Mouse (Mus musculus) right cerebral cortex, postnatal 4 days (tissue): Measurements from ENCODE around the gene H2-Q1.
A peak's percentile ranks its signal among the peaks of the same experiment; 100 is the strongest.
"Not testable (repeated sequence)": the region's sequence is repeated elsewhere in the genome, so short reads cannot be mapped to it uniquely, and the experiment has no call there.

ENCODE experiments used
- DNase-seq: peaks from one replicate; pipeline ENCODE4 v3.0.0-alpha.2; 2022

H2-Q1 gene

GRCm38 (mm10) chr17:35320327-35321081 is at the start of gene H2-Q1:
TSS of gene H2-Q1 (plus strand) at chr17:35320405.
- no peak for DNase-seq

- DNase-seq = no peak
Observed at GRCm38 (mm10) chr17:35272249-35272648, 48.0 kb upstream of the H2-Q1 start.

GRCm38 (mm10) chr17:35274770-35275169 is 45.4 kb upstream of the H2-Q1 start:
- peak; percentile 94 for DNase-seq

DNA sequence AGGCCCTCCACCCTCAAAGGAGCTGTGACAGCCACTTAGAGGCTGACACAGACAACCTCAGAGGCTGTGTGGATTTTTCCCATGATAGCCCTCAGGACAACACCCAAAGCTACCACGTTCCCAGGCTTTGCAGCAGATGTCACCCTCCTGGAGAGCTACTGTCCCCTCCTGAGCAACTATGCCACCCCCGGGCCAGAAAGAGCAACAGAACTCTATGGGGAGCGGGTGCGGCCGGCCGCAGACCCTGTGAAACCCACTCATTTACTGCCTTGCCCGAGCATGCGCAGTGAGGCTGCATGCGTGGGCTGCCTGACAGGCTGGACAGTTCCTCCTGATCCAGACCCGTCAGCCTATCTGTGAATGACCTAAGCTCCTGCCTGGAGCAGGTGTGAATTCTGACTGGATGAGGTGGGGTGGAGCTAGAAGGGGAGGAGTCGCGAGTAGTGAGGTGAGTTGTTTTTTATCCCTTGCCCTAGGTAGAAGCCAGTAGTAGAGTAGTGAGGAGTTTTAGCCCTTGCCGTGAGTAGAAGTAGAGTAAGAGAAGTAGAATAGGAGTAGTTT is 43.8 kb upstream of the H2-Q1 start:
- no peak for DNase-seq

- no peak for DNase-seq
Observed at GRCm38 (mm10) chr17:35278049-35278448, 42.2 kb upstream of the H2-Q1 start.

DNA sequence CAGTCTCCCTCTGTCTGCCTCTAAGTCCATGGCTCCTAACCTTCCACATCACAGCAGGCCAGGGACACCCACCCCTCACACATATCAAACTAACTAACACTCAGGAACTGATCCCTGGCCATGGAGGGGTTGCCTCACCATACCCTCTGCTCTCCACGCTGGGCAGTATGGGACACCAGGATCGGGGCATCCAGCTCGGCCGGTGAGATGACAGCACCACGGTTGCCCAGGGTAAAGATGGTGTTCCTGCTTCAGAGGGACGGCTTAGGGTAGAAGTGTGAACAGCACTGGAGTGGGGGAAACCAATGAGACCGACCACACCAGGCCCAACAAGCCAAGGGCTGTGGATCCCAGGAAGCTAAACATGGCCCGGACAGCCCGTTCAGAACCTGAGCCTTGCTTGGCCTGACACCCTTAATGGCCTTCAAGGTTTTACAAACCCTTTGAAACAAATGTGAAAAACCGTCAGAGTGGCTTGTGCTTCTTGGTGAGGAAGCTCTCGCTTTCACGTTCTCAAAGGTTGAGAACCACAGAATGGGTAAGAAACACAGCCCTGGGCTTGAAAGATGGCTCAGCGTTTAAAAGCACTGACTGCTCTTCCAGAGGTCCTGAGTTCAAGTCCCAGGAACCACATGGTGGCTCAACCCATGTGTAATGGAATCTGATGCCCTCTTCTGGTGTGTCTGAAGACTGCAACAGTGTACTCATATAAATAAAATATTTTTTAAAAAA is 41.1 kb upstream of the H2-Q1 start:
- no peak for DNase-seq

DNA sequence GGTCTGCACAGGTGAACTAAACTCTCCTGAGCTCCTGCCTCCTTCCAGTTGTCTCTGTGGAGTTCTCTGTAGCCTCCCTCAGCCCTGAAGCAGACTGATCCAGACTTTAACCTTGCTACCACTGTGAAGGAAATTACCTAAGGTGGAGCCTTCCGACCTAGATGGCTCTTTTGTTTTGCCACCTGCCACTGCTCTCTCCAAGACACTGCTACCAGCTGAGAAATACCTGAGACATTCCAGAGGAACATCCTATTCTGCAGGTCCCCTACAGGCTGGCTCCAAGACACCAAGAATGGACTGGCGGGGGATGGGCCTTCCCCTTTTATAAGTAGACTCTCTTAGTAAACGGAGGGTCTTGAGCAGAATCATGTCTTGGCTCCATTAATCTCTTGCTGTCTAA is 39.9 kb upstream of the H2-Q1 start:
- no peak for DNase-seq

DNA sequence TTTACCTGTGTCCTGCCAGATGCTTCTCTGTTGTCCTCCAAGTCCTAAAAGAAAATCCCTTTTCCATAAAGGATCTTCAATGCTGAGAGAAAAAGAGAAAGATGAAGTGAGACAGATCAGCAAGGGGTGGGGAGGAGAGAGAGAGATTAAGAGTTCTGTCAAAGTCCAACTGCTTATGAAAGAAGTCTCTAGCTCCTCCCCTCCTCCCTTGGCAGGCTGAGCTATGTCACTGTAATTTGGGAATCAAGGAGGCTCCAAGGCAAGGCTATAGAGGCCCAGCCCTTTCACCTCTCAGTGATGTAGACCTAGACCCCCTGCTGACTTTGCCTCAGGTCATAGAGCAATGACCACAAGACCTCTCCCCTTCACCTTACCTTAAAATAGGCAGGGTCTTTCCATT is 34.8 kb upstream of the H2-Q1 start:
- no peak for DNase-seq

- DNase-seq = peak; percentile 72
Observed at GRCm38 (mm10) chr17:35295796-35296195, 24.4 kb upstream of the H2-Q1 start.

- DNase-seq = not testable (repeated sequence)
Observed at GRCm38 (mm10) chr17:35300261-35300945, 19.8 kb upstream of the H2-Q1 start.

GRCm38 (mm10) chr17:35301645-35302258 is 18.5 kb upstream of the H2-Q1 start:
- DNase-seq = peak; percentile 98

DNA sequence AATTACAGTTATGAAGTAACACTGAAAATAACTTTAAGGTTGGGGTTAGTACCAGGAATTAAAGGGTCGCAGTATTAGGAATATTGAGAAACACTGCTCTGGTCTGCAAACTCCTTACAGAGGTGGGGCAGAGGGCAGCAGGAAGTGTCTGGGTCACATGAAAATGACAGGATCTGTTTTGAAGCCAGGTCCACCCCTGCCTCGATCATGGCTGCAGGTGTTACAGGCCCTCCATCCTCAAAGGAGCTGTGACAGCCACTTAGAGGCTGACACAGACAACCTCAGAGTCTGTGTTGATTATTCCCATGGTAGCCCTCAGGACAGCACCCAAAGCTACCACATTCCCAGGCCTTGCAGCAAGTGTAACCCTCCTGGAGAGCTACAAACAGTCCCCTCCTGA is 16.9 kb upstream of the H2-Q1 start:
- DNase-seq = no peak

DNA sequence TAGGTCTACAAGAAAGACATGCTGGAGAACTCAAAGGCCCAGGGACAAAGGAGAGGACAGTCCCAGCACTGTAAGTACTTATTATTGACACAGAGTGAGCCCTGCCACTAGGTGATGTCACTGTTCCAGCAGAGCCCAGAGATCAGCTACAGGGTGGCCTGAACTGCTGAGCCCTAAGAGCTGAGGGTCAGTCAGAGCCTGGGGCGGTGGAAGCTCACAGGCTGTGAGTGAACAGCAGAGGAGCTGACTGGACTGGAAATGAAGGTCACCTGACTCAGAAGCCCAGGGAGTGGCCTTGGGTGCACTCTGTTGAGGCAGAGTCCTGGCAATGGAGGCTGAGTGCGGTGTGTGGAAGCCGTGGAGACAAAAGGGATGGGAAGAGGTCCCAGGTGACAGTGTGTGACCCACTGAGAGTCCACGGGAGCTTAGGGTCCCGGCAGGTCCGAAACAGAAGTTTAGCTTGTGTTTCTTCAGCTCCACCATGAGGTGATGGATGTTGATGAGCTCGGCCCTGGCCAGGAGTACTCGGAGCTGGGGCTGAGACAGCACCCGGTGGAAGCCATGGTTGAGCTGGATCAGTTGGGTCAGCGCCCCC is 16.4 kb upstream of the H2-Q1 start:
- no peak for DNase-seq

GRCm38 (mm10) chr17:35304478-35304877 is 15.7 kb upstream of the H2-Q1 start:
- DNase-seq = no peak

- not testable (repeated sequence) for DNase-seq
Observed at GRCm38 (mm10) chr17:35304921-35305320, 15.3 kb upstream of the H2-Q1 start.

GRCm38 (mm10) chr17:35318671-35319070 is 1.5 kb upstream of the H2-Q1 start:
- no peak for DNase-seq

DNA sequence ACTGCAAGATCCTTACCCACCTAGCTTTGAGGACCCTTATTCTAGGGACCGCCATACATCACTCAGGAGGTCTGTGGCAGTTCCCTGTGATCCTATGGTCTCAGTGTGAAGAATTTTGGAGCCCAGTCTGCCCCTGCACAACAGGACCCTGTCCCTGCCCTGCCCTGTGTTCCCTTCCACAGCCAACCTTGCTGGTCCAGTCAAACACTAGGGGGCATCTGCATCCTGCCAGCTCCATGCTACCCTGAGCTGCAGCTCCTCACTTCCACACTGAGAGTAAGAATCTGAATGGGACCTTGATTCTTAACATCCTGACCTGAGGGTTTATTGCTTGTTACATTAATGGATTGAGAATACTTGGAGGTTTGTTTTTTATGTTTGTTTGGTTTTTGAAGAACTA is 4.9 kb downstream of the H2-Q1 start:
- DNase-seq = not testable (repeated sequence)

DNA sequence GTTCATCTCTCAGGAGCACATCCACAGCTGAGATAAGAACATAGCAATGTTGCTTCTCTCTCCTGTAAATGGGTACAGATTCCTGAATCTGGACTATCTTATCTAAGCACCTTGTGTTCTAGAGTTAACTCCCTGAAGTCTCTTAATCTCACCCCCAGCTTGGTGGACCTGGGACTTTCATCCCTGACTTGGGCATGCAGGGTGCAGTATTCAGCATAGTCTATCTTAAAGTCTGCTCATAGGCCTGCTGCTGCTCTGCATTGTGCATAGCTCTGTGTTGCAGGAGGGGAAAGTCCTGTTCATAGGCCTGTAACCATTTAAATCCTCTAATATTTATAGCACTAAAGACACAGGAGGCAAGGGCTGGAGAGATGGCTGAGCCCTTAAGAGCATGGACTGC is 5.8 kb downstream of the H2-Q1 start:
- DNase-seq = not testable (repeated sequence)

DNA sequence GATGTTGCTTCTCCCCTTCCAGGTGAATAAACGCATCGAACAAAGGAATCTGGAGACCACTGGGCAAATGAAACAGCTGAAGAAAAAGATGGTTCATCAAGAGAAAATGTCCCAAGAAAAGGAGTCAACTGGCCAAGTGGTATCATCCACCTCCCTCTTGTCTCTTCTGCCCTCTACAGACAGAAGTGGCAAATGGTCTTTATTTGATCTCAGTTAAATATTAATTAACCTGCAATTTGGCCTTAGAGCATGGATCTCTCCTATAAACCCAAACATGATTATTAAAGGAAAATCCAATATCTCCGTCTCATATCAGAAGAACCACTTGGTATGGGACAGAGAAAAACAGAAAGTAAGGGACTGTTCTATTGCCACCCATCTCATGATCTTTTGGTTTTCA is 9.5 kb downstream of the H2-Q1 start:
- DNase-seq = not testable (repeated sequence)

- not testable (repeated sequence) for DNase-seq
Observed at GRCm38 (mm10) chr17:35331546-35331945, 11.3 kb downstream of the H2-Q1 start.

- DNase-seq = no peak
Observed at GRCm38 (mm10) chr17:35342071-35342671, 22.0 kb downstream of the H2-Q1 start, which contains the start of gene H2-Q2. TSS of gene H2-Q2 (plus strand) at chr17:35342242.
